Mouse (Mus musculus): Measurements from ENCODE around the gene Tgds.
"Not testable (repeated sequence)": the region's sequence is repeated elsewhere in the genome, so short reads cannot be mapped to it uniquely, and the experiment has no call there.

Tgds gene

GRCm38 (mm10) chr14:118131931-118132641 lies 469 bp downstream of the Tgds start:
- DNase-seq (ENCODE audit: low spot score in 2 of 2): no peak

DNA sequence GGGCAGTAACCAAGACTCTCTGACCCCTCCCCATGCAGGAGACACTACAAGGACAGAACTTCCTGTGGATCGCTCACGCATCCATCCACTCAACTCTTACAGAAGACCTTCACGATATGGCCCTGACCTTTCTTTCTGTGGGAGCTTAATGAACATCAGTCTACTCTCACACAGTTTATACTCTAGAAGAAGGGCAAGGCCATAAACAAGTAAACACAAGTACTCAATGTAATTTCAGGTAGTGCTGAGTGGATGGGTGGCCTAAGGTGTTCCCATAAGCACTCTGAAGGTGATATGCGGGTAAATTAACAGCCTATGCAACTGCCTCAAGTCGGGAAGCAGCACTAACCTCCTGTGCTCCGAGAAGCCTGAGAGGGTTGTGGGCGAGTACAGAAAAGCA lies 1.1 kb downstream of the Tgds start:
- no peak for DNase-seq (ENCODE audit: low spot score in 2 of 2)

- DNase-seq (ENCODE audit: low spot score in 2 of 2): no peak
Measured at GRCm38 (mm10) chr14:118126301-118126700, 6.3 kb downstream of the Tgds start.

DNA sequence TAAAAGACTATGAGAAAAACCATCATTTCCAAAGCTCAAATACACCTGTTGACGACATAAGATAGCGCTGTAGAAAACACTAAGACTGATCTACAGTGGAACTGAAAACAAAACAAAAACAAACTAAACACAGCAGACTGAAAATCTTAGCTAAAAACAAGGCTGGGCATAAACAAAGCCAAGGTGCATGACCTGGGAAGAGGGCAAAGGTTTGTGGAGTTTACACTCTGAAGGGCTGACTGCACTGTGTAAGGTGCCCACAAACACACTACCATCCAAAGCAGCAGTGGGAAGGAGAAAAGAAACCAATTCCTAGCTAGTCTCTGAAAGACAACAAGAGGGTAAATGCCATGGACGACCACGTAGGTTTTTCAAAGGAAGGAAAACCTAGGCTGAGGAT lies 7.8 kb downstream of the Tgds start:
- no peak for DNase-seq (ENCODE audit: low spot score in 2 of 2)

DNA sequence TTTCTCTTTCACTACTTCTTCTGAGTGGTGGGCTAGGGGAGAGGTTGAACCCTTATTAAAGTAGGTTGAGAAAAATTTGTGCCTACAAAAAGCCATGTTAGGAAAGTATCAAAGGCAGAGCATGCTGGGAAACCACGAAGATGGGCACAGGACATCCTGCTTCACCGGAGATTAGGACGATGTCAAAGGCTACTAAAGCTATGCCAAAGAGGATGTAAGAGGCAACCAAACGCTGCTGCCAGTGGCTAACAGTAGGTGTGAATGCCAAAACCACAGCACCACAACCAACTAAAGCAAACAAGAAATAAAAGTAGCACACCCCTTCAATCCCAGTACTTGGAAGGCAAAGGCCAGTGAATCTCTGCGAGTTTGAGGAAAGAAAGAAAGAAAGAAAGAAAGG lies 8.4 kb downstream of the Tgds start:
- no peak for DNase-seq (ENCODE audit: low spot score in 2 of 2)

- DNase-seq (ENCODE audit: low spot score in 2 of 2): no peak
Measured at GRCm38 (mm10) chr14:118113116-118113515, 19.4 kb downstream of the Tgds start.

- not testable (repeated sequence) for DNase-seq (ENCODE audit: low spot score in 2 of 2)
Measured at GRCm38 (mm10) chr14:118107479-118107878, 25.1 kb downstream of the Tgds start.

DNA sequence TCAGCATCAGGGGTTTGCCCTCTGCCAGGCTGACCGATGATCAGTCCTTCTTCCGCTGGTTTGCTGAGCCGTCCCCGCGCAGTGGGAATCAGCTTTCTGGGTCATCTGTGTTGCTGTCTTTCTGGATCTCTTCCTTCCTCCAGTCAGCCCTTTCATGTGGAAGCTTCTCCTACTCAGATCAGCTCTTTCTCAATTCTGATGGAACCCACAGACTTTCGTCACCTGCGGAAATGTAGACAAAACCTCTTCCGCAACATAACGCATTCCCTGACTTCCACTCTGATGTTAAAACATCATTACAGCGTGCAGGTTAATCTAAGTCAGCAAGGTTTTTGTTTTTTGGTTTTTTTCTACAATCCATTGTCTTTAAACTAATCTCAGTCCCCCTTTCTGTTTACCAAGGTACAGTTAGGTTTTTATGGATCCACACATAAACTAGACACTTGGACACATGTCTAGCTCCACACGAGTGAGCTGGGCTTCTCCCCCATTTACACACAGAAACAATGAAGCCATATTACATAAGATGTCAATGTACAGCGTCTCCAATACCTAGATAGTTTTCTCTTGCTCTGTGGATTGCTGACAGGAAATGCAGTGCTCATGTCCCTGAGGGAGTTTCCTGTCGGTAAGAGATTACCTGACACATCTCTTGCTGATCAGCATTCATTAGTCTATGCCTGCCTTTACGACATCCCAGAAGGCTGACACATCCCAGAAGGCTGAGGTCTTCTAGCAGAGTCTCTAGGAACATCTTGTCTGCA lies 31.1 kb downstream of the Tgds start:
- no peak for DNase-seq (ENCODE audit: low spot score in 2 of 2)

DNA sequence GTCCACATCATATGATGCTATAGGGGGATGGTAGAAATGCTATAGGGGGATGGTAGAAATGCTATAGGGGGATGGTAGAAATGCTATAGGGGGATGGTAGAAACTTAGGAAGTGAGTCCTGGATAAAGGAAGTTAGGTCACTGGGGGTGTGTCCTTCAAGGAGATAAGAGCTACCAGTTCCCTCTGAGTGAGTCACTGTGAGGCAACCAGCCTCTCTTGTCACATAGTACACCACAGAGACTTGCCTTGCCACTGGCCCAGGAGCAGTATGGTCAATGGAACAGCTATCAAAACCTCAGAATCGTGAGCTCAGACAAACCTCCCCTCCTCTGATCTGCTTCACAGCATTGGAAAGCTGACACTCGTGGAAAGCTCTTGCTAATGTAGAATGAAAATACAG lies 34.3 kb downstream of the Tgds start:
- DNase-seq (ENCODE audit: low spot score in 2 of 2): no peak

DNA sequence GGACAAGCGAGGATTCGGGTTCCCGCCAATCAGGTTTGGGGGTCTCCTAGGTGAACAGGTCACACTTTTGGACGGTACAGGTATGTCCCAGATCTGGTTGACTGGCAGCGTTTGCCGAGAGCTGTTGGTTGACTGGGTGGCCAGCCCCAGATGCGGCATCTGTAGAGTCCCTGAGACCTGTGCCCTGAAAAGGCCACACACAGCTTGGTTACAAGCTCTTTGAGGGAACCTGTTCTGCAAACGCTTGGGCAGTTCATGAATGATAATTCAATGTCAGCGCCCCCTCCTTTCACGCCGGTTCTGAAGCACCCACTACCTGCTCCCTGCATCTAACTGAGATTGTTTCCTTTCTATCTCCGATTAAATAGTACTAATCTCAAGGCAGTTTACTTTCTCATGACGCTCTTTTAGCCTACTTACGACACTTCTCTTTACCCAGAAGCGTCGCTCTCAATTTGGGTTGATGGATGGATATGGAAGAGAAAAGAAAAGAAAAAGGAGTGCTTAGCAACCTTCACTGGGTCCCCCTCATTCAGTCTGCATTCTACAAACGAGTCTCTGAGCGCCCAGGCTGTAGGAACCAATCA lies 42.7 kb downstream of the Tgds start:
- DNase-seq (ENCODE audit: low spot score in 2 of 2): no peak

- peak; percentile 91 to 92 for DNase-seq (ENCODE audit: low spot score in 2 of 2)
Measured at GRCm38 (mm10) chr14:118089215-118089805, 43.2 kb downstream of the Tgds start.

- DNase-seq (ENCODE audit: low spot score in 2 of 2): peak in 1 of 2 experiments; percentile 5
Measured at GRCm38 (mm10) chr14:118088437-118089207, 43.9 kb downstream of the Tgds start.

GRCm38 (mm10) chr14:118086271-118087035 lies 46.1 kb downstream of the Tgds start:
- no peak for DNase-seq (ENCODE audit: low spot score in 2 of 2)

- DNase-seq (ENCODE audit: low spot score in 2 of 2): no peak
Measured at GRCm38 (mm10) chr14:118083851-118084250, 48.7 kb downstream of the Tgds start.

DNA sequence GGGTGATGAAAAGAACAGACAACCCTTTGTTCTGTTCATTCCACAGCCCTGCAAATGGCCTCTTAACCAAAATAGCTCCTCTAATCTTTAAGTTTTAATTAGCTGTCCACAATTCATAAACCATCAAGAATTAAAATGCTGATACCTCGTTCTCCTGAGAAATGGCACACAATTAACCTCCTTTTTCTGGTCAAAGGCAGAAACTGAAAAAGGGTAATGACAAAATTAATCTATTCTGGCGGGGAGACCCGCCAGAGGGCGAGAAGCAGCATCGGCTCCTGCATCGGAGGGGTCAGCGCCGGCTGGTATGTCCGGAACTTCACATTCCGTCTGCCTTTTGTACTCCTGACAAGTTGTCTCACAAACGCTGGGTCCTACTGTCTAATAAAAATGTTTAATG lies 51.9 kb downstream of the Tgds start:
- DNase-seq (ENCODE audit: low spot score in 2 of 2): no peak

DNA sequence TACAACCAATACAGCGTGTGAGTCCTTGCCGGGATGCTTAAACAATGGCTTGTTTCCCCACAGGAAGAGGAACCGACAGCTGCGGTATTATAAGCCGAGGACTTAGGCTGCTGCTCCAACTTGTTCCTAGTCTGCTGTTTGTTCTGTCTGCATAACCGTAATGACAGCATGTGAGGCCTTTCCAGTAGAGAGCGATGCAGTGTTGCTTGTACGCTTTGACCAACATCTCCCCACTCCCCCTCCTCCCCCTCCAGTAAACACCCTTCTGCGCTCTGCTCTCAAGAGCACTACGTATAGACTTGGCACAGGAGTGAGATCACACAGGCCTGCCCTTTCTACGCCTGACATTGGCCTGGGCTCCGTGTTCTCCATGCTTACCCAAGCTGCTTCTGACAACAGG lies 62.5 kb downstream of the Tgds start:
- DNase-seq (ENCODE audit: low spot score in 2 of 2): no peak

- no peak for DNase-seq (ENCODE audit: low spot score in 2 of 2)
Measured at GRCm38 (mm10) chr14:118069439-118070079, 63.0 kb downstream of the Tgds start.

Data from frontal cortex, postnatal 36 days (tissue).